Comparison of ENCODE assay signal across 13 mouse cellular contexts in genomic region chr6:139588409-139588808, GRCm38 (mm10). TPM values are rescaled to one million over a fixed set of nuclear protein-coding genes. Genes with fewer than 3 reads are reported as not detected.
A peak's percentile ranks its signal among the peaks of the same experiment; 100 is the strongest.
DNase-seq lines count a peak whose midpoint lies in the region; ATAC-seq lines count a peak whose summit lies in the region.
"Had no signal": no experiment of that assay in that cellular context is flagged by ENCODE, and none has a peak within 500 bp of the region (broad histone marks: within the 10 kb centered on the region; RNA-seq: fewer than 3 reads in every experiment).

No protein-coding gene starts in this region.

- no peaks in the 10 kb centered on the region for H3K4me1 ChIP-seq in liver, embryonic 12.5 days

- WGBS in liver, embryonic 12.5 days (ENCODE audit: insufficient replicate concordance), result 65% methylated on average over 15 of the region's 15 CpGs

- H3K9me3 ChIP-seq in liver, embryonic 12.5 days (replicated peaks), result no peaks in the 10 kb centered on the region

- no peak overlapping the region for H3K27ac ChIP-seq in liver, embryonic 12.5 days

- H3K4me3 ChIP-seq in liver, embryonic 12.5 days, result no peak overlapping the region

- peak; percentile 73 for ATAC-seq in liver, embryonic 12.5 days
- ATAC-seq: lung, postnatal 0 days had no signal

- no peaks in the 10 kb centered on the region for H3K27me3 ChIP-seq in liver, embryonic 12.5 days (replicated peaks)

- no peak overlapping the region for H3K4me2 ChIP-seq in liver, embryonic 12.5 days

- H3K9ac ChIP-seq in liver, embryonic 12.5 days, result no peak overlapping the region

- no peaks in the 10 kb centered on the region for H3K36me3 ChIP-seq in liver, embryonic 12.5 days

- peak; percentile 10 for DNase-seq in adrenal gland, postnatal 10 days
- no peak for DNase-seq in adrenal gland, postnatal 4 days (ENCODE audit: low spot score in 2 of 2)
- DNase-seq in urinary bladder, postnatal 14 days (ENCODE audit: low spot score), result peak; percentile 9
- no peak for DNase-seq in urinary bladder, postnatal 10 days (ENCODE audit: low spot score)
- DNase-seq in yolk sac, embryonic 10.5 days (ENCODE audit: low spot score), result peak; percentile 42
- DNase-seq in right cerebral cortex, postnatal 4 days, result no peak
- no peak for DNase-seq in adrenal gland, postnatal 25 days
- DNase-seq: adrenal gland, postnatal 14 days; cerebellum, postnatal 25 days had no signal

RNA-seq across cellular contexts. Expression of gene Pik3c2g, which starts 1.4 kb away (rescaled TPM):
- 1 to 10 TPM; 3.3 to 4.8 TPM for total RNA-seq in adrenal gland, postnatal 10 days (2021)
- 1 to 10 TPM; 1.6 to 2.5 TPM for total RNA-seq in adrenal gland, postnatal 4 days (2021)
- 1.2 and 1.8 TPM in 2 replicates for polyA plus RNA-seq in liver, embryonic 12.5 days (2016; fragmentation: Nextera tagmentation; extraction: Ambion mirVana)
- total RNA-seq in adrenal gland, postnatal 25 days (2021), result 158 and 187 TPM in 2 replicates
- total RNA-seq: gastrocnemius, adult 18-20 months; hematopoietic stem cell, adult 5-6 weeks had no signal

Comparison
In these comparisons a context has a peak if more than half of its experiments do, and no peak if none do; other contexts are left out.
1. DNase-seq: peak in adrenal gland, postnatal 10 days (single experiment), urinary bladder, postnatal 14 days (single experiment) and yolk sac, embryonic 10.5 days (single experiment); none in adrenal gland, postnatal 4 days (0 of 2), urinary bladder, postnatal 10 days (single experiment), right cerebral cortex, postnatal 4 days (single experiment) and adrenal gland, postnatal 25 days (single experiment).
2. RNA of gene Pik3c2g, which starts 1.4 kb away (total RNA-seq): 158 to 187 TPM in adrenal gland, postnatal 25 days; 3.3 to 4.8 TPM in adrenal gland, postnatal 10 days and 1.6 to 2.5 TPM in adrenal gland, postnatal 4 days; every median in the first group is over 10 times any median in the second.